Mouse (Mus musculus) forebrain, postnatal 0 days (tissue): ENCODE data around the gene Ppfia2. TPM values are rescaled to one million over a fixed set of nuclear protein-coding genes. Genes with fewer than 3 reads are reported as not detected.

Experiments used
- ATAC-seq: fragments of 200-750 bp; cut with Nextera tagmentation; 2 replicates; pipeline ENCODE4 v1.8.0; 2017; ENCODE audit warnings: mild to moderate bottlenecking, moderate library complexity
- DNase-seq: peaks from one replicate; pipeline ENCODE4 v3.0.0-alpha.2; 2015
- H3K27ac ChIP-seq: fragments of 300-500 bp; sonication (generic); 2 replicates; pipeline ENCODE4 v1.5.1; 2014; ENCODE audit warnings: low read depth, mild to moderate bottlenecking, antibody characterized with exemption, low read length, moderate library complexity, mixed read lengths
- H3K27me3 ChIP-seq: fragments of 300-500 bp; sonication (generic); 2 replicates; pipeline ENCODE4 v1.6.1; 2014; ENCODE audit warnings: mild to moderate bottlenecking, low read length, mixed read lengths; ENCODE audit not compliant: insufficient read depth
- H3K36me3 ChIP-seq: fragments of 300-500 bp; sonication (generic); 2 replicates; pipeline ENCODE4 v1.6.1; 2014; ENCODE audit warnings: mild to moderate bottlenecking, moderate library complexity; ENCODE audit not compliant: insufficient read depth
- H3K4me1 ChIP-seq: fragments of 300-500 bp; sonication (generic); 2 replicates; pipeline ENCODE4 v1.6.1; 2014; ENCODE audit warnings: antibody characterized with exemption; ENCODE audit not compliant: insufficient read depth
- H3K4me2 ChIP-seq: fragments of 300-500 bp; sonication (generic); 2 replicates; pipeline ENCODE4 v1.6.1; 2014; ENCODE audit warnings: low read depth, mild to moderate bottlenecking, moderate library complexity
- H3K4me3 ChIP-seq: fragments of 300-500 bp; sonication (generic); 2 replicates; pipeline ENCODE4 v1.5.1; 2014; ENCODE audit warnings: low read depth, low read length, mixed read lengths
- H3K9ac ChIP-seq: fragments of 300-500 bp; sonication (generic); 2 replicates; pipeline ENCODE4 v1.6.1; 2014; ENCODE audit warnings: mild to moderate bottlenecking
- H3K9me3 ChIP-seq: fragments of 300-500 bp; sonication (generic); 2 replicates; pipeline ENCODE4 v1.6.1; 2016; ENCODE audit warnings: low read length
- CTCF ChIP-seq: sonication (generic); IDR thresholded peaks from 2 replicates; pipeline ENCODE4 v1.5.1; 2016; ENCODE audit warnings: antibody characterized with exemption, control low read depth, low read depth
- WGBS: fragments of 180-500 bp; shearing (Covaris S2); extraction: QIAGEN DNeasy Blood & Tissue Kit; methylation state at CpG from one replicate; pipeline ENCODE4 v1.1.7; 2014; 5-methylcytosine and 5-hydroxymethylcytosine counted together
- polyA plus RNA-seq: library from polyadenylated mRNA; unstranded; fragments of >200 nt; fragmentation: Nextera tagmentation; extraction: Ambion mirVana; gene quantifications from 2 replicates; pipeline ENCODE4 v1.2.1, GENCODE M21; 2015
- total RNA-seq: library from RNA; depleted of rRNA; stranded (reverse); fragments of >200 nt; gene quantifications from 2 replicates; pipeline ENCODE4 v1.2.3, GENCODE M21; 2014

Ppfia2 gene
- total and polyA plus RNA-seq, 2 experiments from 2014 or later, result 29.5 to 72.7 TPM

DNA sequence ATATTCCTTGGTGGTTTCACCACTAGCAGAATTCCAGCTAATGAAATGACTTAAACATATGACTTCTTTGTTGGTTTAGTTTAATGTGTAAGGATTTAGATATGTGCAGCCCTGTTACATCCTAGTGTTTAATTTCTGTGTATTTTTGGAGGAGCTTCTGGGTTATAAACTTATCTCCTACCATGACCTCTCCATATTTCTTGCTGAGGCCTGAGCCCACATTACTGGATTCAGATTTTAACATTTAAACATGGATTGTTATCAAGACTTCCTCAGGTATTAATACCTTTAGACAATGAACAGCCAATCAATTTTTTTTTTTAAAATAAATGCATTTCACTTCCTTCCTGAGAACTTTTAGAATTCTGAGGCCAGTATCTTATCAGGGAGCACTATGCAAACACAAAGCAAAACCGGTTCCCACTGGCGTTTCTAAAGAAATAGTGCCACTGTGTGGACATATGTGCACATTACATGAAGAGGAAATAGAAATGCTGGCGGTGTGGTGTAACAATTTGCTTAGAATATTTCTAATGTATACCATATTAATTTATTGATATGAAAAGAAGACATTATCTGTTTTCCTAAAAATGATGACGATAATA, 115.4 kb downstream of the Ppfia2 start:
- peak; percentile 80 for DNase-seq
- peak; percentile 71; the same call in 1 of the 2 replicates for ATAC-seq
- Histone ChIP-seq H3K36me3 (no peaks in the 10 kb centered on the region), H3K27me3 (no peaks in the 10 kb centered on the region), H3K9me3 (no peaks in the 10 kb centered on the region), H3K9ac (no peak overlapping the region), H3K4me3 (no peak overlapping the region), H3K4me2 (no peak overlapping the region), H3K4me1 (no peaks in the 10 kb centered on the region), H3K27ac (no peak overlapping the region)
- WGBS, result 2% methylated on average over 4 of the region's 4 CpGs
- TF ChIP-seq CTCF, result peak; percentile 89

DNA sequence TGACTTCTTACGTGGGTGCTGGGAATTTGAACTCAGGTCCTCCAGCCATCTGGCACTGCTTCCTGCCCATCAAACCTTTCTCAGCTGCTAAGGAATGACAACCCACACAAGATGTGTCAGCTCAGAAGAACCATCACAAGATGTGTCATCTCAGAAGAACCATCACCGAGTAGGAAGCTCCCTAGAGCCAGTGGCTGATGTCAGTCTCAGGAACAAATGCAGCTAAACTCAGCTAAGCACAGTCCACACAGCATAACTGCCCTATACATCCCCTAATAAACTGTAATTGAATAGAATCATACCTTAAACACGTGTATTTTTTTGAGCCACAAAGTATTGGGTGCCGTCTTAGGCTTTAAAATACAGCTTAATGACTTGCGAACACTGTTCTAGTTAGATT, 117.7 kb downstream of the Ppfia2 start:
- DNase-seq (no peak), ATAC-seq (no peak; the same call in 1 of the 2 replicates)
- 77% methylated on average over 5 of the region's 5 CpGs for WGBS
- Histone ChIP-seq H3K4me2 (no peak overlapping the region), H3K4me3 (no peak overlapping the region), H3K4me1 (no peaks in the 10 kb centered on the region), H3K27me3 (no peaks in the 10 kb centered on the region), H3K27ac (no peak overlapping the region), H3K36me3 (no peaks in the 10 kb centered on the region), H3K9me3 (no peaks in the 10 kb centered on the region), H3K9ac (no peak overlapping the region)
- TF ChIP-seq CTCF, result no peak

DNA sequence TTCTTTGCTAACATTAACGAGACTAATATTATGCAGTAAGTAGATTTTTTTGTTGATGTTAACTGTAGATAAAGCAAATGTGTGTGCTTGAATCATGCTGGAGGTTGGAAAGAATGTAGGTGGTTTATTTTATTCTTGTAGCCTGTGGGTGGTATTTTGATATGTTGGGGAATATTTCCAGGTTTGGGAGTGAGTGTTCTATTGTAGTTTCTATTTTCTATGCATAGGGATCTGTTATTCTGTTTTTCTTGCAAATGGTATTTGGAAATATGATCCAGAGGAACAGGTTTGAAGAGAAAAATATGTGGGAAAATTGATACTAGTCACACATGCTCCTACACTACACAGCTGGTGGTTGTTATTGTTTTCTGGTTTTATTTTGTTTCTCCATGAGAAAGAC, 120.8 kb downstream of the Ppfia2 start:
- no peak for DNase-seq
- no peak for TF ChIP-seq CTCF
- H3K9me3 ChIP-seq, result no peaks in the 10 kb centered on the region
- H3K4me2 ChIP-seq, result no peak overlapping the region
- 77% methylated on average over 1 of the region's 1 CpGs for WGBS
- no peak overlapping the region for H3K27ac ChIP-seq
- H3K4me3 ChIP-seq, result no peak overlapping the region
- no peak overlapping the region for H3K9ac ChIP-seq
- H3K36me3 ChIP-seq, result no peaks in the 10 kb centered on the region
- ATAC-seq, result no peak
- no peaks in the 10 kb centered on the region for H3K4me1 ChIP-seq
- H3K27me3 ChIP-seq, result no peaks in the 10 kb centered on the region

DNA sequence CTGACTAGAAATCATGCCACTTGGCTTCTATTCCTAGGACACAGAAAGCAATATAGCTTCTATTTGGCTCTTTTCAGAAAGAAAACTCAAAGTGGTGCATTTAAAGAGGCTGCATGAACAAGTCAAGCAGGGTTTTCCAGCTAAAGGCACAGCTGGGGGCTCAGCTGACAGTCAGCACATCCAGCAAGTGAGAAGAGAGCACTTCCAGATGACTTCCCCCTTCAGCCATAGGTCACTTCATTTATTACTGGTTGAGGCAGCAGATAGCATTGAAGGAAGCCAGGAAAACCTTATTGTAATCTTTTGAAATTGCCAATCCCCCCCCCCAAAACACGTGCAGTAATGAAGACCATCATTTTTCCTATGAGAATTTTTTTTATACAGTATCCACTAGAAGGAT, 126.8 kb downstream of the Ppfia2 start:
- Histone ChIP-seq H3K36me3 (no peaks in the 10 kb centered on the region), H3K4me2 (no peak overlapping the region), H3K27ac (no peak overlapping the region), H3K27me3 (no peaks in the 10 kb centered on the region), H3K4me1 (no peaks in the 10 kb centered on the region), H3K4me3 (no peak overlapping the region), H3K9me3 (no peaks in the 10 kb centered on the region), H3K9ac (no peak overlapping the region)
- TF ChIP-seq CTCF, result no peak
- 72% methylated on average over 1 of the region's 1 CpGs for WGBS
- no peak for ATAC-seq
- no peak for DNase-seq

DNA sequence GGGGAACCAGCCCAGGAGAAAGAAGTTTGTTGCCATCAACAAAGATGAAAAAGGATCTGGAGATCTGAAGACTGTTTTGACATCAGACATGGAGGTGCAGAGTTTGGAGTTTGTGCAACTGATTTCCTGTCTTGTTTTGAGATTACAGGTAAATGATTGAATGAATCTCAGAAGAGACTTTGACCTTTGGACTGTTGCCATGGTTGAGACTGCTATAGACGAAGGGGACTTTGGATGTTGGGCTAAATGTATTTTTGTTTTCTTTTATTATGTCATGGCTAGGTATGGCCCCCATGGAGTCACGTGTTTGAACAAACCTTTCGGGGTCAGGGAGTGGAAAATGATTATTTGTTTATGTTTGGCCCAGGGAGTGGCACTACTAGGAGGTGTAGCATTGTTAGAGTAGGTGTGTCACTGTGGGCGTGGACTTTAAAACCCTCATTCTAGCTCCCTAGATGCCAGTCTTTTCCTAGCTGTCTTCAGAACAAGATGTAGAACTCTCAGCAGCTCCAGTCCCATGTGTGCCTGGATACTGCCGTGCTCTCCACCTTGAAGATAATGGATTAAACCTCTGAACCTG, 133.3 kb downstream of the Ppfia2 start:
- H3K27ac ChIP-seq, result no peak overlapping the region
- H3K9ac ChIP-seq, result no peak overlapping the region
- no peaks in the 10 kb centered on the region for H3K36me3 ChIP-seq
- H3K27me3 ChIP-seq, result no peaks in the 10 kb centered on the region
- no peak for TF ChIP-seq CTCF
- H3K4me2 ChIP-seq, result no peak overlapping the region
- H3K9me3 ChIP-seq, result no peaks in the 10 kb centered on the region
- WGBS, result 86% methylated on average over 5 of the region's 5 CpGs
- ATAC-seq (no peak), DNase-seq (no peak)
- H3K4me1 ChIP-seq, result no peaks in the 10 kb centered on the region
- no peak overlapping the region for H3K4me3 ChIP-seq

DNA sequence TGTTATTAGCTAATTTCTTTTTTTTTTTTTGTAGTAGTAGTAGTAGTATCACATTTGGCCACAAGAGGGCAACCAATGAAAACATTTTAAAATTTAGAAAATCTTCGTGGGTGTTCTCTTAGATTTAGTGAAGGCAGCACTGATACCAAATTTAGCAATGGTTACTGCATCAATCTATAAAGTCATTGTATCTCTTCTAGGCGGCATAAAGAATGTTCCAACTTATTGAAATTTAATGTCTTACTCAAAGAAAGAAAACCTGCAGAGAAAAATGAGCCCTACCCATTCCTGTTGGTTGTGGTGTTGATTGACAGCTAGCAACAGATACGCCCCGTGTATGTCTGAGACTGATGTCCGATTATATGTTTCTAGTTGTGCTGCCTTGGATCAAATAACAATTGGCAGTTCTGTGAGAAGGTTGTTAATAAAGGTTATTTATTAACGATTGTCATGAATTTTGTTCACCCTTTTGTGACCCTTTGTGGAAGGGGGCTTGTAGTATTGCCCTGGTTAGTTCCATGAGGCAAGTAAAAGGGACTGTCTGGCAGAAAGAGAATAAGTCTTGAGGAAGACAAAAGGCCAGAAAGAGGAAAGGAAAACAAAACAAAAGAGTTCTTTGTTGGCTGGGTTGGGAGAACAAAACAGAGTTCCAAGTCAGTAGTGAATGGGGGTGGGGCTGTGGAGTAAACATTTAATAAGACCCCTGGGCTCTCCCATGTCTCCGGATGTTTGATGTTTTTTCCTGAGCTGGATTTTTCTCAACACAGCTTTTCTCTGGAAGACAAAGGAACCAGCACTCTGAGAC, 139.2 kb downstream of the Ppfia2 start:
- Histone ChIP-seq H3K36me3 (no peaks in the 10 kb centered on the region), H3K4me1 (no peaks in the 10 kb centered on the region), H3K27me3 (no peaks in the 10 kb centered on the region), H3K4me2 (peak overlapping the region; percentile 49), H3K9ac (peak overlapping the region; percentile 23), H3K4me3 (peak overlapping the region; percentile 30), H3K9me3 (no peaks in the 10 kb centered on the region), H3K27ac (peak overlapping the region; percentile 23)
- DNase-seq (peak; percentile 76), ATAC-seq (peak; percentile 83)
- TF ChIP-seq CTCF, result peak; percentile 58
- 1% methylated on average over 7 of the region's 7 CpGs for WGBS

DNA sequence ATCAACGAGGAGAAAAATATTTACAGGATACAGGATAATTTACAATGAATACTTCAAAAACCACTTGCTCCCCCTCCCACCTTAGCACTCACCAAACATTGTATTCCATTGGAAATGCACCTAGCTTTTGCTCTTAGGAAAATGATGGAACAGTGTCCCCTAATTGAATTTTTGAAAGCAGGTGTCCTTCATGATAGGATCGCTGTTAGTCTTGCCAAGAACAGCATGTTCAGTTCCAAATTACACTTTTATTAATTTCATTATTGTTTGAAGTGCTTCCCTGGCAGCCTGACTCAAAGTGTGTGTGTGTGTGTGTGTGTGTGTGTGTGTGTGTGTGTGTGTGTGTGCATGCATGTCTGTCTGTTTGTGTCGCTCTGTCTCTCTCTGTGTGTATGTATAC, 140.1 kb downstream of the Ppfia2 start:
- Histone ChIP-seq H3K4me3 (no peak overlapping the region), H3K27ac (0 out of 2 replicates have a peak overlapping the region, but pooled peaks have one; percentile 23), H3K36me3 (no peaks in the 10 kb centered on the region), H3K4me1 (no peaks in the 10 kb centered on the region), H3K27me3 (no peaks in the 10 kb centered on the region), H3K9ac (no peak overlapping the region), H3K9me3 (no peaks in the 10 kb centered on the region), H3K4me2 (no peak overlapping the region)
- DNase-seq, result peak; percentile 24
- TF ChIP-seq CTCF, result no peak
- ATAC-seq, result no peak
- 43% methylated on average over 3 of the region's 3 CpGs for WGBS
